Mouse (Mus musculus): ENCODE results near the gene Cd200r2. TPM values are rescaled to one million over a fixed set of nuclear protein-coding genes. Genes with fewer than 3 reads are reported as not detected.
"Not testable (repeated sequence)": the region's sequence is repeated elsewhere in the genome, so short reads cannot be mapped to it uniquely, and the experiment has no call there.

The Cd200r2 gene
- not detected in 2 replicates for polyA plus RNA-seq (2015; fragmentation: Nextera tagmentation; extraction: Ambion mirVana)

GRCm38 (mm10) chr16:44866797-44867196 lies at the start of gene Cd200r2:
Gene Cd200r2, plus strand, starts transcription at chr16:44867097.
- Histone ChIP-seq H3K4me1 (replicated peaks; ENCODE audit: insufficient read depth, low read length) (no peaks in the 10 kb centered on the region), H3K4me3 (replicated peaks; ENCODE audit: low read depth, low read length) (no peak within 1 kb of the TSS), H3K27me3 (ENCODE audit: insufficient read depth, low read length) (no peaks in the 10 kb centered on the region), H3K27ac (no peak within 1 kb of the TSS), H3K9ac (ENCODE audit: low read depth, low read length) (no peak within 1 kb of the TSS), H3K9me3 (replicated peaks; ENCODE audit: low read length) (no peaks in the 10 kb centered on the region), H3K36me3 (ENCODE audit: insufficient read depth, low read length) (no peaks in the 10 kb centered on the region), H3K4me2 (ENCODE audit: low read length) (no peak within 1 kb of the TSS)
- 87% methylated on average over 2 of the region's 2 CpGs for WGBS
- ATAC-seq (replicated peaks; ENCODE audit: low FRiP score, low read depth) (no peak), DNase-seq (ENCODE audit: low spot score) (no peak)
- no peak for TF ChIP-seq CTCF (IDR thresholded peaks at IDR 0.05; ENCODE audit: low read depth)

DNA sequence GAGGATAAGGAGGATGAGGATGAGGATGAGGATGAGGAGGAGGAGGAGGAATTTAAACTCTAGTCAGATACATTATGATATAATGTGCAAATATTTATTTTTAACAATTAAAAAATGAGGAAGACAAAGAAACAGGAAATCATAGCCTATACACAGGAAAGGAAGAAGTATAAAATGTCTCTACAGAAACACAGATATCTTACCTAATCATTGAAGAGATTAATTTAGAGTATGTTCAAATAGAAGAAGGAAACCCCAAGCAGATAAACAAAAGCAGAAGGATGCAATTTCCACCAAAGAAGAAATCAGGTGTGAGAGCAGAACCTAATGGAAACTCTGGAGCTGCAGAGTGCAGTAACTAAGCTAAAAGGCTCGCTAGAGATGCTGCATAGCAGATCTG lies 48.9 kb upstream of the Cd200r2 start:
- no peaks in the 10 kb centered on the region for H3K9me3 ChIP-seq (replicated peaks; ENCODE audit: low read length)
- H3K27ac ChIP-seq = no peak overlapping the region
- WGBS = 49% methylated on average over 1 of the region's 1 CpGs

DNA sequence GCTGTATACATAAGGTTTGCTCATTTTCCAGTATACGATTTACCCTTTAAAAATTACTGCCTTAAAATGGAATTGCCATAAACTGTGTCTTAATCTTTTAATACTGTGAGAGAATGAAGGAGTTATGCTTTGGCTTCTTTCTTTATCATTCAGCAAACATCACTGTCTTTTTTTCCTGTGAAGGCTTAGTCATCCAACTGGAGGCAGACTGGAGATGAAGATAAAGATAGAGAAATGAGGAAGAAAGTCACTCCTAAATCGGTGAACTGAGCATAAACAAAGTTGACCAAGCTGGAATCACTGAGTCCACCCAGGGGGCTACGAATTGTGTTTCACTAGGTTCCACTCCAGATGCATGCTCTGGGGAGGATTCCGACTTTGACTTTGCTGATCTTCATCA lies 46.4 kb upstream of the Cd200r2 start:
- TF ChIP-seq CTCF (IDR thresholded peaks at IDR 0.05; ENCODE audit: low read depth) = no peak

More for the DNA sequence above, 48.9 kb upstream of the Cd200r2 start:
- H3K9ac ChIP-seq (ENCODE audit: low read depth, low read length) = no peak overlapping the region
- no peak for ATAC-seq (replicated peaks; ENCODE audit: low FRiP score, low read depth)
- H3K27me3 ChIP-seq (ENCODE audit: insufficient read depth, low read length) = no peaks in the 10 kb centered on the region
- no peak for DNase-seq (ENCODE audit: low spot score)
- no peaks in the 10 kb centered on the region for H3K4me1 ChIP-seq (replicated peaks; ENCODE audit: insufficient read depth, low read length)
- TF ChIP-seq CTCF (IDR thresholded peaks at IDR 0.05; ENCODE audit: low read depth) = no peak
- no peaks in the 10 kb centered on the region for H3K36me3 ChIP-seq (ENCODE audit: insufficient read depth, low read length)
- no peak overlapping the region for H3K4me2 ChIP-seq (ENCODE audit: low read length)
- no peak overlapping the region for H3K4me3 ChIP-seq (replicated peaks; ENCODE audit: low read depth, low read length)

GRCm38 (mm10) chr16:44832286-44832685 lies 34.6 kb upstream of the Cd200r2 start:
- DNase-seq (ENCODE audit: low spot score) = no peak
- H3K4me2 ChIP-seq (ENCODE audit: low read length) = no peak overlapping the region
- H3K27ac ChIP-seq = no peak overlapping the region
- no peak overlapping the region for H3K9ac ChIP-seq (ENCODE audit: low read depth, low read length)
- H3K4me3 ChIP-seq (replicated peaks; ENCODE audit: low read depth, low read length) = no peak overlapping the region
- ATAC-seq (replicated peaks; ENCODE audit: low FRiP score, low read depth) = no peak
- no peaks in the 10 kb centered on the region for H3K36me3 ChIP-seq (ENCODE audit: insufficient read depth, low read length)
- 48% methylated on average over 3 of the region's 3 CpGs for WGBS
- no peaks in the 10 kb centered on the region for H3K4me1 ChIP-seq (replicated peaks; ENCODE audit: insufficient read depth, low read length)
- no peaks in the 10 kb centered on the region for H3K9me3 ChIP-seq (replicated peaks; ENCODE audit: low read length)
- H3K27me3 ChIP-seq (ENCODE audit: insufficient read depth, low read length) = no peaks in the 10 kb centered on the region
- no peak for TF ChIP-seq CTCF (IDR thresholded peaks at IDR 0.05; ENCODE audit: low read depth)

More for the DNA sequence above, 46.4 kb upstream of the Cd200r2 start:
- Histone ChIP-seq H3K9ac (ENCODE audit: low read depth, low read length) (no peak overlapping the region), H3K4me2 (ENCODE audit: low read length) (no peak overlapping the region), H3K27me3 (ENCODE audit: insufficient read depth, low read length) (no peaks in the 10 kb centered on the region), H3K4me3 (replicated peaks; ENCODE audit: low read depth, low read length) (no peak overlapping the region), H3K9me3 (replicated peaks; ENCODE audit: low read length) (no peaks in the 10 kb centered on the region), H3K27ac (no peak overlapping the region), H3K4me1 (replicated peaks; ENCODE audit: insufficient read depth, low read length) (no peaks in the 10 kb centered on the region), H3K36me3 (ENCODE audit: insufficient read depth, low read length) (no peaks in the 10 kb centered on the region)
- WGBS = 79% methylated on average over 4 of the region's 4 CpGs
- no peak for DNase-seq (ENCODE audit: low spot score)
- no peak for ATAC-seq (replicated peaks; ENCODE audit: low FRiP score, low read depth)

DNA sequence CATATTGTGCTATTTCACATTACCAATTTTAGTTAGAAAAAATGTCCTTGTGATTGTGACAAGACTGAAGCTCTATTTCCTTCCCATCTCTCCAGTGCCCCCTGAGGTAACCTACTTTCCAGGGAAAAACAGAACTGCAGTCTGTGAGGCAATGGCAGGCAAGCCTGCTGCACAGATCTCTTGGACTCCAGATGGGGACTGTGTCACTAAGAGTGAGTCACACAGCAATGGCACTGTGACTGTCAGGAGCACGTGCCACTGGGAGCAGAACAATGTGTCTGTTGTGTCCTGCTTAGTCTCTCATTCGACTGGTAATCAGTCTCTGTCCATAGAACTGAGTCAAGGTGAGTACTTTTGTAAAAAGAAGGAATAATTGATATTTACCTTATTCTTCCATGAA lies 33.7 kb upstream of the Cd200r2 start:
- H3K4me3 ChIP-seq (replicated peaks; ENCODE audit: low read depth, low read length); H3K4me1 ChIP-seq (replicated peaks; ENCODE audit: insufficient read depth, low read length); H3K27me3 ChIP-seq (ENCODE audit: insufficient read depth, low read length); H3K9ac ChIP-seq (ENCODE audit: low read depth, low read length); H3K27ac ChIP-seq; H3K4me2 ChIP-seq (ENCODE audit: low read length); H3K9me3 ChIP-seq (replicated peaks; ENCODE audit: low read length); DNase-seq (ENCODE audit: low spot score); ATAC-seq (replicated peaks; ENCODE audit: low FRiP score, low read depth); H3K36me3 ChIP-seq (ENCODE audit: insufficient read depth, low read length): not testable (repeated sequence)
- 65% methylated on average over 2 of the region's 2 CpGs for WGBS

GRCm38 (mm10) chr16:44875178-44875577 lies 8.3 kb downstream of the Cd200r2 start:
- Histone ChIP-seq H3K36me3 (ENCODE audit: insufficient read depth, low read length) (no peaks in the 10 kb centered on the region), H3K9ac (ENCODE audit: low read depth, low read length) (no peak overlapping the region), H3K4me1 (replicated peaks; ENCODE audit: insufficient read depth, low read length) (no peaks in the 10 kb centered on the region), H3K9me3 (replicated peaks; ENCODE audit: low read length) (no peaks in the 10 kb centered on the region), H3K4me3 (replicated peaks; ENCODE audit: low read depth, low read length) (no peak overlapping the region), H3K4me2 (ENCODE audit: low read length) (no peak overlapping the region), H3K27ac (no peak overlapping the region), H3K27me3 (ENCODE audit: insufficient read depth, low read length) (no peaks in the 10 kb centered on the region)
- DNase-seq (ENCODE audit: low spot score) (peak; percentile 8), ATAC-seq (replicated peaks; ENCODE audit: low FRiP score, low read depth) (no peak)
- TF ChIP-seq CTCF (IDR thresholded peaks at IDR 0.05; ENCODE audit: low read depth) = no peak
- WGBS = 38% methylated on average over 1 of the region's 1 CpGs

GRCm38 (mm10) chr16:44876625-44877024 lies 9.7 kb downstream of the Cd200r2 start:
- no peaks in the 10 kb centered on the region for H3K9me3 ChIP-seq (replicated peaks; ENCODE audit: low read length)
- 75% methylated on average over 5 of the region's 5 CpGs for WGBS

More at GRCm38 (mm10) chr16:44876625-44877024, 9.7 kb downstream of the Cd200r2 start:
- no peak for DNase-seq (ENCODE audit: low spot score)
- Histone ChIP-seq H3K27me3 (ENCODE audit: insufficient read depth, low read length) (no peaks in the 10 kb centered on the region), H3K4me3 (replicated peaks; ENCODE audit: low read depth, low read length) (no peak overlapping the region), H3K36me3 (ENCODE audit: insufficient read depth, low read length) (no peaks in the 10 kb centered on the region), H3K4me2 (ENCODE audit: low read length) (no peak overlapping the region), H3K4me1 (replicated peaks; ENCODE audit: insufficient read depth, low read length) (no peaks in the 10 kb centered on the region), H3K9ac (ENCODE audit: low read depth, low read length) (no peak overlapping the region), H3K27ac (no peak overlapping the region)
- ATAC-seq (replicated peaks; ENCODE audit: low FRiP score, low read depth) = no peak
- no peak for TF ChIP-seq CTCF (IDR thresholded peaks at IDR 0.05; ENCODE audit: low read depth)
